Mouse (Mus musculus) layer of hippocampus, adult 18-20 months (tissue): ENCODE measurements around the gene Eml1. TPM values are rescaled to one million over a fixed set of nuclear protein-coding genes. Genes with fewer than 3 reads are reported as not detected.

Experiments
- DNase-seq, 2 experiments: peaks; one replicate each; pipeline ENCODE4 v3.0.0; 2022; ENCODE audit warnings: low spot score in 2 of 2
- total RNA-seq, 2 experiments: library from RNA; stranded (reverse); gene quantifications; 2 replicates each; pipeline ENCODE4 v1.2.3; 2021

The Eml1 gene
- total RNA-seq, 2 experiments from 2014 or later: 46.1 to 50.2 TPM

- DNase-seq: no peak
Observed at GRCm38 (mm10) chr12:108419570-108419969, 48.8 kb downstream of the Eml1 start.

GRCm38 (mm10) chr12:108421477-108421876, 50.7 kb downstream of the Eml1 start:
- no peak for DNase-seq

GRCm38 (mm10) chr12:108422495-108422857, 51.7 kb downstream of the Eml1 start:
- peak in 1 of 2 experiments; percentile 58 for DNase-seq

- DNase-seq: peak; percentile 85 to 91
Observed at GRCm38 (mm10) chr12:108422858-108423631, 52.3 kb downstream of the Eml1 start.

- DNase-seq: no peak
Observed at GRCm38 (mm10) chr12:108430964-108431363, 60.2 kb downstream of the Eml1 start.

GRCm38 (mm10) chr12:108431714-108432113, 61.0 kb downstream of the Eml1 start:
- no peak for DNase-seq

GRCm38 (mm10) chr12:108432578-108432977, 61.8 kb downstream of the Eml1 start:
- DNase-seq: no peak

GRCm38 (mm10) chr12:108433030-108433429, 62.3 kb downstream of the Eml1 start:
- DNase-seq: peak in 1 of 2 experiments; percentile 43

GRCm38 (mm10) chr12:108433498-108433897, 62.7 kb downstream of the Eml1 start:
- DNase-seq: no peak

GRCm38 (mm10) chr12:108435444-108436015, 64.8 kb downstream of the Eml1 start:
- DNase-seq: peak in 1 of 2 experiments; percentile 34

GRCm38 (mm10) chr12:108436029-108436923, 65.5 kb downstream of the Eml1 start:
- DNase-seq: peak in 1 of 2 experiments; percentile 64

GRCm38 (mm10) chr12:108437446-108437845, 66.7 kb downstream of the Eml1 start:
- DNase-seq: no peak

GRCm38 (mm10) chr12:108443271-108443670, 72.5 kb downstream of the Eml1 start:
- no peak for DNase-seq

- DNase-seq: no peak
Observed at GRCm38 (mm10) chr12:108443708-108444107, 73.0 kb downstream of the Eml1 start.

GRCm38 (mm10) chr12:108444166-108445115, 73.7 kb downstream of the Eml1 start:
- DNase-seq: peak in 1 of 2 experiments; percentile 39

GRCm38 (mm10) chr12:108446721-108447120, 76.0 kb downstream of the Eml1 start:
- DNase-seq: no peak

GRCm38 (mm10) chr12:108448396-108448795, 77.6 kb downstream of the Eml1 start:
- DNase-seq: no peak

GRCm38 (mm10) chr12:108449935-108450334, 79.2 kb downstream of the Eml1 start:
- DNase-seq: no peak

GRCm38 (mm10) chr12:108450546-108450945, 79.8 kb downstream of the Eml1 start:
- no peak for DNase-seq

GRCm38 (mm10) chr12:108452151-108452874, 81.6 kb downstream of the Eml1 start:
- DNase-seq: no peak
